Mouse (Mus musculus): Measurements from ENCODE around the gene Lsmem1.

DNA sequence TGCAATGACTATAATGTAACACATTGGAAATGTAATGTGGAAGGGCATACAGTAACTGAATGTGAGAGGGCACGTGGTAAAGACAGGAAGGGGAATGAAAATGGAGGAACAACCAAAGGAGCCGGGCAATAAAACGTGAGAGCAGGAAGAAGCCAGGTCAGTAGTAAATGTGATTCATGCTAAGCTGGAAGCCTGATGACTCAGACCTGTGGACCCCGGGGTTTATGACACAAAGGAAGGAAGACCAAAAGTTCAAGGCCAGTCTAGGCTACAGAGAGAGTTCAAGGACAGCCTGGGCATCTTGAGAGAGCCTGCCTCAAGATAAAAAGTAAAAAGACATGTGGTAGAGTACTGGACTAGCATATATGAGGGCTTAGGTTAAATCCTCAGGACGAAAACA lies 52.8 kb downstream of the Lsmem1 start:
- TF ChIP-seq CTCF (conservative IDR thresholded peaks at IDR 0.05; ENCODE audit: low read length) (no peak), POU5F1 (IDR thresholded peaks at IDR 0.05; ENCODE audit: borderline replicate concordance, low read length) (no peak)
